Mouse (Mus musculus) embryonic stem cell, embryonic (primary cell): ENCODE results near the gene Fgd2.

Experiments used
- CTCF ChIA-PET, 4 experiments: fragments of 300-600 bp in 2 of 4; fragments of 350-600 bp in 2 of 4; sonication (Branson Sonifier 250); formaldehyde crosslinking; loops; one replicate each; lab custom pipeline; 2022; ENCODE audit warnings: inconsistent platforms in 2 of 4; lab: Charles Lee
- POLR2A ChIA-PET, 4 experiments: fragments of 300-600 bp in 2 of 4; fragments of 350-600 bp in 2 of 4; sonication (Branson Sonifier 250); formaldehyde crosslinking; loops; one replicate each; lab custom pipeline; 2022; ENCODE audit warnings: antibody characterized with exemption in 4 of 4, inconsistent platforms in 1 of 4; lab: Charles Lee

The Fgd2 gene

GRCm38 (mm10) chr17:29415761-29416662 is 55.3 kb downstream of the Fgd2 start:
- POLR2A ChIA-PET: interaction anchor here (0.6 to 1.5 kb wide), 18 partner anchors 8 to 430 kb away, joined by 3 to 7 read pairs (median 3); partner anchors contain the start of gene Pim1 (in 2 of the 4)
- CTCF ChIA-PET: interaction anchor here in 3 of 4 experiments (0.6 to 1.9 kb wide), 12 partner anchors 10 to 74 kb away, joined by 3 to 9 read pairs (median 4); partner anchors contain the start of gene Fgd2 (in 1 of the 3)

GRCm38 (mm10) chr17:29416757-29417156 is 56.0 kb downstream of the Fgd2 start:
- ChIA-PET POLR2A (interaction anchor here (0.6 to 1.5 kb wide), 17 partner anchors 8 to 429 kb away, joined by 3 to 7 read pairs (median 3); partner anchors contain the start of gene Pim1 (in 1 of the 4)), CTCF (interaction anchor here in 3 of 4 experiments (0.6 to 1.9 kb wide), 12 partner anchors 10 to 75 kb away, joined by 3 to 9 read pairs (median 4); partner anchors contain the start of gene Fgd2 (in 1 of the 3))

GRCm38 (mm10) chr17:29418758-29419380 is 58.2 kb downstream of the Fgd2 start:
- CTCF ChIA-PET: interaction anchor here in 1 of 4 experiments (0.6 to 1.7 kb wide), 5 partner anchors 12 to 623 kb away, joined by 3 to 5 read pairs (median 3); partner anchors contain the start of gene Pim1
- POLR2A ChIA-PET: interaction anchor here in 2 of 4 experiments (0.6 to 4.3 kb wide), 12 partner anchors 9 to 152 kb away, joined by 3 to 24 read pairs (median 6); no protein-coding TSS in a partner anchor

- ChIA-PET CTCF (interaction anchor here (0.6 to 3.5 kb wide), 17 partner anchors 8 to 123 kb away, joined by 3 to 40 read pairs (median 3); no protein-coding TSS in a partner anchor), POLR2A (interaction anchor here in 3 of 4 experiments (0.6 to 4.3 kb wide), 34 partner anchors 8 to 1459 kb away, joined by 3 to 24 read pairs (median 6); partner anchors contain the start of genes Mtch1 (in 1 of the 3) and Pim1 (in 1 of the 3))
Measured at GRCm38 (mm10) chr17:29419976-29420739, 59.4 kb downstream of the Fgd2 start.

GRCm38 (mm10) chr17:29421319-29421718 is 60.6 kb downstream of the Fgd2 start:
- ChIA-PET POLR2A (interaction anchor here in 2 of 4 experiments (0.6 to 4.3 kb wide), 33 partner anchors 10 to 467 kb away, joined by 3 to 24 read pairs (median 5); partner anchors contain the start of genes Mtch1 (in 1 of the 2) and Pim1 (in 1 of the 2)), CTCF (interaction anchor here (0.6 to 3.5 kb wide), 36 partner anchors 8 to 969 kb away, joined by 3 to 40 read pairs (median 5); no protein-coding TSS in a partner anchor)

GRCm38 (mm10) chr17:29422337-29422736 is 61.6 kb downstream of the Fgd2 start:
- POLR2A ChIA-PET: interaction anchor here in 3 of 4 experiments (0.7 to 4.3 kb wide), 39 partner anchors 9 to 154 kb away, joined by 3 to 24 read pairs (median 4); partner anchors contain the start of genes Pim1 (in 3 of the 3) and BC004004 (in 1 of the 3)
- CTCF ChIA-PET: interaction anchor here (0.5 to 3.5 kb wide), 46 partner anchors 10 to 570 kb away, joined by 3 to 40 read pairs (median 4); partner anchors contain the start of gene Pim1 (in 1 of the 4)

GRCm38 (mm10) chr17:29422912-29423504 is 62.3 kb downstream of the Fgd2 start:
- ChIA-PET POLR2A (interaction anchor here in 3 of 4 experiments (0.6 to 4.3 kb wide), 38 partner anchors 9 to 1841 kb away, joined by 3 to 24 read pairs (median 4); partner anchors contain the start of genes Pim1 (in 3 of the 3) and BC004004 (in 1 of the 3)), CTCF (interaction anchor here (0.5 to 3.5 kb wide), 48 partner anchors 9 to 1145 kb away, joined by 3 to 40 read pairs (median 4); partner anchors contain the start of gene Pim1 (in 1 of the 4))

- CTCF ChIA-PET: interaction anchor here in 2 of 4 experiments (0.6 to 0.7 kb wide), 3 partner anchors 19 to 199 kb away, joined by 4 to 6 read pairs (median 5); no protein-coding TSS in a partner anchor
- POLR2A ChIA-PET: interaction anchor here in 3 of 4 experiments (0.5 to 2.0 kb wide), 5 partner anchors 18 to 523 kb away, joined by 3 to 8 read pairs (median 4); no protein-coding TSS in a partner anchor
Measured at GRCm38 (mm10) chr17:29423991-29424390, 63.3 kb downstream of the Fgd2 start.

- CTCF ChIA-PET: no interaction called here
- POLR2A ChIA-PET: interaction anchor here in 3 of 4 experiments (0.6 to 3.0 kb wide), 4 partner anchors 11 to 65 kb away, joined by 3 to 9 read pairs (median 4); partner anchors contain the start of gene Pim1 (in 1 of the 3)
Measured at GRCm38 (mm10) chr17:29425345-29425744, 64.6 kb downstream of the Fgd2 start.

- POLR2A ChIA-PET: interaction anchor here (0.5 to 3.6 kb wide), 22 partner anchors 9 to 85 kb away, joined by 3 to 15 read pairs (median 4); no protein-coding TSS in a partner anchor
- CTCF ChIA-PET: interaction anchor here (0.5 to 1.5 kb wide), 9 partner anchors 8 to 111 kb away, joined by 3 to 7 read pairs (median 3); no protein-coding TSS in a partner anchor
Measured at GRCm38 (mm10) chr17:29428213-29428612, 67.5 kb downstream of the Fgd2 start.

GRCm38 (mm10) chr17:29428826-29429225 is 68.1 kb downstream of the Fgd2 start:
- ChIA-PET CTCF (interaction anchor here (0.5 to 1.5 kb wide), 7 partner anchors 9 to 110 kb away, joined by 3 to 6 read pairs (median 3); no protein-coding TSS in a partner anchor), POLR2A (interaction anchor here (0.5 to 3.6 kb wide), 22 partner anchors 8 to 84 kb away, joined by 3 to 15 read pairs (median 4); no protein-coding TSS in a partner anchor)
